Mouse (Mus musculus) heart, adult 2 months (tissue): ENCODE results near the gene Kif27. TPM values are rescaled to one million over a fixed set of nuclear protein-coding genes. Genes with fewer than 3 reads are reported as not detected.

Source experiments
- DNase-seq, 2 experiments: peaks; one replicate each; pipeline ENCODE4 v3.0.0; 2021
- H3K27ac ChIP-seq: fragments of 200-600 bp; 2 replicates; pipeline ENCODE4 v1.8.1; 2022
- H3K27me3 ChIP-seq: fragments of 200-500 bp; 2 replicates; pipeline ENCODE4 v1.6.1; 2012; ENCODE audit warnings: mild to moderate bottlenecking, low read length, inconsistent platforms, mixed read lengths; ENCODE audit not compliant: control insufficient read depth, insufficient read depth
- H3K36me3 ChIP-seq: fragments of 200-500 bp; 2 replicates; pipeline ENCODE4 v1.6.1; 2012; ENCODE audit warnings: low read length, inconsistent platforms; ENCODE audit not compliant: control insufficient read depth, insufficient read depth
- H3K4me1 ChIP-seq: fragments of 200-500 bp; 2 replicates; pipeline ENCODE4 v1.6.1; 2011; ENCODE audit warnings: low read length; ENCODE audit not compliant: control insufficient read depth, insufficient read depth
- H3K4me3 ChIP-seq: fragments of 200-600 bp; 2 replicates; pipeline ENCODE4 v1.8.1; 2022
- H3K79me2 ChIP-seq: fragments of 200-500 bp; replicated peaks from 2 replicates; pipeline ENCODE4 v1.6.1; 2012; ENCODE audit warnings: mild to moderate bottlenecking, inconsistent platforms, low read length, moderate library complexity, mixed read lengths; ENCODE audit not compliant: control insufficient read depth, insufficient read depth
- H3K9ac ChIP-seq: fragments of 200-500 bp; 2 replicates; pipeline ENCODE4 v1.6.1; 2012; ENCODE audit warnings: low read depth, mild to moderate bottlenecking, control low read depth, inconsistent platforms, low read length, mixed read lengths
- CTCF ChIP-seq: fragments of 200-600 bp; IDR thresholded peaks from 2 replicates; pipeline ENCODE4 v1.8.1; 2022; ENCODE audit warnings: antibody characterized with exemption, mild to moderate bottlenecking, moderate library complexity
- EP300 ChIP-seq: fragments of 200-500 bp; IDR thresholded peaks from 2 replicates; pipeline ENCODE4 v1.6.1; 2011; ENCODE audit warnings: low read depth, low read length, control low read depth; ENCODE audit not compliant: insufficient read depth
- POLR2A ChIP-seq: fragments of 200-500 bp; IDR thresholded peaks from 2 replicates; pipeline ENCODE4 v1.6.1; 2011; ENCODE audit warnings: mild to moderate bottlenecking, low read depth, low read length, control low read depth; ENCODE audit not compliant: insufficient read depth
- WGBS: fragments of 180-500 bp; shearing (Covaris S2); methylation state at CpG from one replicate; pipeline ENCODE4 v1.1.7; 2018; 5-methylcytosine and 5-hydroxymethylcytosine counted together
- intact Hi-C: fragments of 180-260 bp; cut with DNase I; formaldehyde crosslinking; loops from one replicate; pipeline ENCODE4 v1.15.1; 2025
- polyA plus RNA-seq: library from polyadenylated mRNA; depleted of rRNA; stranded (reverse); fragments of >200 nt; gene quantifications from 2 replicates; pipeline ENCODE4 v1.2.3, GENCODE M21; 2012
- total RNA-seq, 2 experiments: library from RNA; stranded (reverse); gene quantifications; 2 replicates each; pipeline ENCODE4 v1.2.3; 2021

The Kif27 gene
- total and polyA plus RNA-seq, 3 experiments: 0.05 to 0.10 (median 0.10) TPM

DNA sequence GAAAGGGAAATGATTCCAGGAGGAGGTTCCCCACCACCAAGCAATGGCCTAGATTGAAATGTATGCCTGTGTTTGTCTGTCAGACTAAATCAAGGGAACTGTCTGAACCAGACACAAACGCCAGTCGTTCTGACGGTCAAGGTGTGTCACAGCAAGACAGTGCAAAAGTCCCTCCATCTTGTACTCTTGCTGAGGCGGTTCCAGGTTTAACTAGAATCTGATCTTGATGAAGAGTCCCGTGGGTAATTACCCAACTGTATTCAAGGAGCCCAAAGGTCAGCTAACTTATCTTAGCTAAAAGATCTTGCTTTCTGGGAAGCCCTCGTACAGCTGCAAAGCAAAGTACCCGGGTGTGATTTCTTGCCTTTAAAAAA, 26.6 kb upstream of the Kif27 start:
- H3K27ac ChIP-seq: peak overlapping the region; percentile 63; the same call in 1 of the 2 replicates
- intact Hi-C loops: loop anchor here (5.0 to 10.0 kb wide), 4 partner anchors 132 to 373 kb away; partner anchors contain the start of gene Idnk
- no peak for TF ChIP-seq EP300
- no peak for TF ChIP-seq CTCF
- TF ChIP-seq POLR2A: no peak
- H3K9ac ChIP-seq: peak overlapping the region; percentile 95; the same call in 1 of the 2 replicates
- DNase-seq: no peak
- no peak overlapping the region; the same call in 1 of the 2 replicates for H3K4me3 ChIP-seq
- peaks cover 1% of the 10 kb centered on the region; the same call in 1 of the 2 replicates for H3K4me1 ChIP-seq
- peaks cover 2% of the 10 kb centered on the region; the same call in 1 of the 2 replicates for H3K36me3 ChIP-seq
- no peaks in the 10 kb centered on the region for H3K79me2 ChIP-seq
- WGBS: 75% methylated on average over 7 of the region's 7 CpGs
- H3K27me3 ChIP-seq: no peaks in the 10 kb centered on the region

DNA sequence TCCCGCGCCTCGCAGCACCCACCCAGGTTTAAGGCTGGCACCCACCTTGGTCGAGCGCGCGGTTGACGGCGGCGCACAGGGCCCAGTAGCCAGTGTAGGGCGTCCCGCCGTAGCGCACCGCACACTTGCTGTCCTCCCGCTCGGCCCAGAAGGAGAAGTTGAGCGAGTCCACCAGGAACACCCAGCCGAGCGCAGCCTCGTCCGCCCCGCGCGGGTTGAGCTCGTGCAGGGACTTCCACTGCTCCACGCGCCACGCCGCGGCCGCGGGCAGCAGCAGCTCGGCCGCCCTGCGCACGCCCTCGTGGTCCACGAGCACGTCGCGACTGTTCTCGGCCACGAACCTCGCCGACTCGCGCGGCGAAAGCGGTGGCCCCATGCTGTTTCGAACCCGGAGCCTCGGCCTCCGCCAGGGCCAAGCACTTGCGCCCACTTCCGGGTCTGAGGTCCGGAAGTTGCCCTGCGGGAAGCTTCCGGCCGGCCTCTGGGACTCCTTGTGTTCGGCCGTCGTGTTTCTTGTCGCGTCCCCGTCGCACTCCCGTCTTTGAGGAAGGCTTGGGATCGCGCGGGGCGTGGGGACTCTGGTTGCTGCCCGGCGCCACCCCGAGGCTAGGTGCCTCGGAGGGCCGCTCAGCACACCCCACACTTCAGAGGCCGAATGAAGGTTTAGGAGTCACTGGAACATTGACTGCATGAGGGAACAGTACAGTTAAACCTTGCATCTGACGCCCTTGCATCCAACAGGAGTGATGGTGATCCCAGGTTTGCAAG, 26.0 kb upstream of the Kif27 start, which contains the start of gene 2210016F16Rik:
Gene 2210016F16Rik (minus strand): TSS at position 447 of the 768 bp plus-strand sequence.
- Histone ChIP-seq H3K4me1 (peaks cover 1% of the 10 kb centered on the region; the same call in 1 of the 2 replicates), H3K27me3 (no peaks in the 10 kb centered on the region), H3K27ac (peak within 1 kb of the TSS; percentile 63), H3K36me3 (no peaks in the 10 kb centered on the region; the same call in 1 of the 2 replicates), H3K4me3 (peak within 1 kb of the TSS; percentile 71), H3K79me2 (no peaks in the 10 kb centered on the region), H3K9ac (peak within 1 kb of the TSS; percentile 95)
- TF ChIP-seq EP300 (no peak), CTCF (peak; percentile 34), POLR2A (peak; percentile 48; the same call in 1 of the 2 replicates)
- peak; percentile 80 to 83 for DNase-seq
- intact Hi-C loops: loop anchor here (5.0 to 10.0 kb wide), 4 partner anchors 132 to 373 kb away; partner anchors contain the start of gene Idnk
- 1% methylated on average over 80 of the region's 80 CpGs for WGBS

DNA sequence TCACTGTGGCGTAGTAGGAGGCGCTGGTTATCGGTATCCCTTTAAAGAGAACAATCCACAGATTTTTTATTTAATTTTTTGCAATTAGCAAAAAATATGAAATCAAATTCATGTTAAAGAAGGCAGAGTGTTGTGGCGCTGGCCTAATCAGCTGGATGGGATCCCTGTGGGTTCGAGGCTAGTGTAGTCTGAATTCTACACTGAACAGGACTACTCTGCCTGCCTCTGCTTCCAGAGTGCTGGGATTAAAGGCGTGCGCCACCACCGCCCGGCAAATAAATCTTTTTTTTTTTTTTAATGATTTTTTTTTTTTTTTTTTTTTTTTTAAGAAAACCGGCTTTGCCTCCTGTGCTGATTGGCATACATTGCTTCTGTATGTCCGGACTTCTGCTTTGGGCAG, 25.4 kb upstream of the Kif27 start:
- no peak for DNase-seq
- H3K27me3 ChIP-seq: no peaks in the 10 kb centered on the region
- TF ChIP-seq CTCF (no peak), POLR2A (no peak), EP300 (no peak)
- H3K79me2 ChIP-seq: no peaks in the 10 kb centered on the region
- peaks cover 1% of the 10 kb centered on the region; the same call in 1 of the 2 replicates for H3K4me1 ChIP-seq
- H3K36me3 ChIP-seq: no peaks in the 10 kb centered on the region; the same call in 1 of the 2 replicates
- WGBS: 40% methylated on average over 11 of the region's 11 CpGs
- intact Hi-C loops: loop anchor here (10.0 kb wide), 1 partner anchor 230 kb away; the partner anchor contains the start of gene Idnk
- peak overlapping the region; percentile 95 for H3K9ac ChIP-seq
- peak overlapping the region; percentile 71 for H3K4me3 ChIP-seq
- H3K27ac ChIP-seq: peak overlapping the region; percentile 63

DNA sequence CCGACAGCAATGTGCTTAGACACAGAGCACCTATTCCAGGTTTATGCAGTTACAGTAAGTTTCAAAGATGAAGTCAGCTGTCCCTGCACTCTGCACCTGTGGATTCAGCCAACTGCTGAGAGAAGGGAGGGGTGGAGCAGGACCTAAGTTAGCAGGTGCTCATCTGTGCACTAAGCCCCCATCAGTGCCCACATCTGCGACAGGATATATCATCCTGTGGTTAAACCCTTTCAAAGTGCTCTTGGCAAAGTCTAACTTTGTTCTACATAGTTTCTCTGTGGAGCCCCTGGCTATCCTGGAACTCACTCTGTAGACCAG, 14.2 kb upstream of the Kif27 start:
- intact Hi-C loops: no loop called here
- H3K27me3 ChIP-seq: no peaks in the 10 kb centered on the region
- WGBS: 55% methylated on average over 2 of the region's 2 CpGs

DNA sequence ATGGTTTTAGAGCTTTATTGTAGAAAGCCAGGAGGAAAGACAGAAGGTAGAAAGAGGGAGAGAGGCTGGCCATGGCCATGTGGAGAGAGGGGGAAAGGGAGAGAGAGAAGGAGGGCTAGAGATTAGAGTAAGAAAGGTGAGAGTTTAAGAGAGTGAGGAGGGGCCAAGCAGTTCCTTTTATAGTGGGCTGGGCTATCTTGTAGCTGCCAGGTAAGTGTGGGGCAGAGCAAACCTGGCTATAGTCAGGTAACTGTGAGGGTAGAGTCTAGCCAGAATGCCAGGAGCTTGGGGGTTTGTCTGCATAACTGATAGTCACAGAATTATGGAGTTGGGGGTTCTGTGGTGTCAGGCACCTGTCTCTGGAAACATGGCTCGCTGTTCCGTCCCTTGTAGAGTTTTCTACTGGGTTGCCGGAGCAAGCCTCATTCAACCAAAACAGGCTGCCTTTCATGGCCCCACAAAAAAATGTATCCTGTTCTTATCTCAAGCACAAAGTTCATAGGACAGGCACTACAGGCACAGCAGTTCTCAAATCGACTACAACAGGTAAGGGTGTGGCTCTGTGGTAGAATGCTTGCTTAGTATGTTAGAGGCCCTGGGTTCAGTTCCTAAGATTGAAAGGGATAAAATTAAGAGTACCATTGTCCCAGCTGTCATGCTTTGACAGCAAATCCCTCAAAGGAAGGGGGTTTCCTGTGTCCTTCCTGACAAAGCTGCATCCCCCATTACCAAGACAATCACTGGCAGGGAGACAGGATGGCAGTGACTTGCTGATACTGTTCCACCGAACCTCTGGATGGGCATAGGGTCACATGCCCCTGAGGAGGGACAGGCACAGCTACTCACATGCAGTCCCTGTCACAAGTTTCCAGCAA, 13.6 kb upstream of the Kif27 start:
- DNase-seq: no peak
- TF ChIP-seq EP300: no peak
- no peak for TF ChIP-seq POLR2A
- no peak for TF ChIP-seq CTCF
- no peaks in the 10 kb centered on the region for H3K79me2 ChIP-seq
- H3K27ac ChIP-seq: no peak overlapping the region
- H3K4me3 ChIP-seq: no peak overlapping the region
- no peak overlapping the region for H3K9ac ChIP-seq
- no peaks in the 10 kb centered on the region for H3K36me3 ChIP-seq
- intact Hi-C loops: no loop called here
- no peaks in the 10 kb centered on the region for H3K27me3 ChIP-seq
- H3K4me1 ChIP-seq: peaks cover 1% of the 10 kb centered on the region; the same call in 1 of the 2 replicates
- WGBS: 54% methylated on average over 5 of the region's 5 CpGs

More for the DNA sequence above, 14.2 kb upstream of the Kif27 start:
- TF ChIP-seq EP300: no peak
- no peak for TF ChIP-seq POLR2A
- TF ChIP-seq CTCF: no peak
- no peak for DNase-seq
- Histone ChIP-seq H3K9ac (no peak overlapping the region), H3K27ac (no peak overlapping the region), H3K4me1 (peaks cover 1% of the 10 kb centered on the region; the same call in 1 of the 2 replicates), H3K36me3 (no peaks in the 10 kb centered on the region), H3K79me2 (no peaks in the 10 kb centered on the region), H3K4me3 (no peak overlapping the region)
